Mouse (Mus musculus): ENCODE data around the gene Anapc7. TPM values are rescaled to one million over a fixed set of nuclear protein-coding genes. Genes with fewer than 3 reads are reported as not detected.

The Anapc7 gene
- 27.2 and 28.8 TPM in 2 replicates for polyA plus RNA-seq (2014; fragmentation: Nextera tagmentation; extraction: Ambion mirVana)

DNA sequence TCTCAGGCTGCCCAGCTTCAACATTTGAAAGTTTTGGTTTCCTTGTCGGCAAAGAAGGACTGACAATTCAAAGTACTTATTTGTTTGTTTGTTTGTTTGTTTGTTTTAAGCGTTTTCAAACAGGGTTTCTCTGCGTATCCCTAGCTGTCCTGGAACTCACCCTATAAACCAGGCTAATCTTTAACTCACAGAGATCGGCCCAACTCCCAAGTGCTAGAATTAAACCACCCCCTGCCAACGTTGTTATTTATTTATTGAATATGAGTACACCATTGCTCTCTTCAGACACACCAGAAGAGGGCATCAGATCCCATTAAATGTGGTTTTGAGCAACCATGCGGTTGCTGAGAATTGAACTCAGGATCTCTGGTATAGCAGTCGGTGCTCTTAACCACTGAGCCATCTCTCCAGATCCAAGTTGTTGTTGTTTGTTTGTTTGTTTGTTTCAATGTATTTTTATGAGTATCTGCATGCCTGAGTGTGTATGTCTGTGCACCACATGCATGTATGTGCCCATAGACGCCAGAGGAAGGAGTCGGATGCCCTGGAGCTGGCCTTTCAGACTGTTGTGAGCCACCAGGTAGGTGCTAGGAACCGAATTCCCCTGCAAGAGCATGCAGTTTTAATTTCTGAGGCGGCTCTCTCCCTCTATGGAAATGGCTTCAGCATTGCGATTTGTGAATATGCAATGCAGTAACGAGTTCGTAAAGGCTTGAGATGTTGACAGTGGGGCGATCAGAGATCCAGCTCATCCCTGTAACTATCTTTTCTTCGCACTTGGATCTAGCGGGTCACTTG lies at the start of gene Anapc7:
TSS of gene Anapc7 (plus strand) at position 423 of the 798 bp plus-strand sequence.
- Histone ChIP-seq H3K27me3 (ENCODE audit: control insufficient read depth, insufficient read depth, low read length) (no peaks in the 10 kb centered on the region), H3K9ac (peak within 1 kb of the TSS; percentile 74), H3K4me3 (replicated peaks; ENCODE audit: low read length) (peak within 1 kb of the TSS; percentile 71), H3K4me1 (replicated peaks; ENCODE audit: control insufficient read depth, insufficient read depth, low read length) (peaks cover 20% of the 10 kb centered on the region), H3K36me3 (replicated peaks; ENCODE audit: control insufficient read depth, insufficient read depth) (no peaks in the 10 kb centered on the region), H3K4me2 (replicated peaks) (peak within 1 kb of the TSS; percentile 72), H3K9me3 (ENCODE audit: control insufficient read depth, low read length) (no peaks in the 10 kb centered on the region), H3K27ac (peak within 1 kb of the TSS; percentile 93)
- DNase-seq (ENCODE audit: low spot score) (no peak), ATAC-seq (ENCODE audit: low FRiP score) (peak; percentile 51; the same call in 1 of the 2 replicates)
- WGBS: 23% methylated on average over 17 of the region's 17 CpGs

DNA sequence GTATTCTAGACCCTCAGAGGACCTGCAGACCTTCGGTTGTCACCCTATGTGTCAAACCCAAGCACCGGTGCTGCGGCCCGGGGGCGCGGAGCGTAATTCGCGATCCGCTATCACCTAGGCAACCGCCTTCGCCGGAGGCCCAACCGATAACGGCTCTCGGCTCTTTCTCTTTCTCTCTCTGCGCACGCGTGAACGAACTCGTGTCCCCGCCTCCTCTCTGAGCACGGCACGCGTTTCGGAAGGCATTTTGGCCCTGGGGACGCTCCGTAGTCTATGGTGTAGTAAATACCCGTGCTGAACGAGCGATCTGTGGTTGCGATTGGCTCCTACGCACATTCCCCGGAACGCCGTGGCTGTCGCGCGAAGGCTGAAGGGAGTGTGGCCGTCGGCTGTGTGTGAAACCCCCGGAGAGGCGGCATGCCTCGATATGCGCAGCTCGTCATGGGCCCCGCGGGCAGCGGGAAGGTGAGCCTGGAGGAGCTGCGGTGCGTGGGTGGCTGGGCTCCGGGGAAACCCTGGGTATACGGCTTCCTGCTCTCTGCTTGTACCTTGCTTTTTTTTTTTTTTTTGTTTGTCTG lies 49.2 kb upstream of the Anapc7 start, which contains the start of gene Fam216a:
TSS of gene Fam216a (minus strand) at position 173 of the 578 bp plus-strand sequence.
- Histone ChIP-seq H3K27me3 (ENCODE audit: control insufficient read depth, insufficient read depth, low read length) (no peaks in the 10 kb centered on the region), H3K4me1 (replicated peaks; ENCODE audit: control insufficient read depth, insufficient read depth, low read length) (peaks cover 19% of the 10 kb centered on the region), H3K9me3 (ENCODE audit: control insufficient read depth, low read length) (no peaks in the 10 kb centered on the region), H3K36me3 (replicated peaks; ENCODE audit: control insufficient read depth, insufficient read depth) (peaks cover 47% of the 10 kb centered on the region), H3K4me2 (replicated peaks) (peak within 1 kb of the TSS; percentile 81), H3K27ac (peak within 1 kb of the TSS; percentile 97), H3K9ac (peak within 1 kb of the TSS; percentile 87), H3K4me3 (replicated peaks; ENCODE audit: low read length) (peak within 1 kb of the TSS; percentile 81)
- peak; percentile 94 for ATAC-seq (ENCODE audit: low FRiP score)
- DNase-seq (ENCODE audit: low spot score): peak; percentile 100
- WGBS: under 1% methylated on average over 53 of the region's 53 CpGs

DNA sequence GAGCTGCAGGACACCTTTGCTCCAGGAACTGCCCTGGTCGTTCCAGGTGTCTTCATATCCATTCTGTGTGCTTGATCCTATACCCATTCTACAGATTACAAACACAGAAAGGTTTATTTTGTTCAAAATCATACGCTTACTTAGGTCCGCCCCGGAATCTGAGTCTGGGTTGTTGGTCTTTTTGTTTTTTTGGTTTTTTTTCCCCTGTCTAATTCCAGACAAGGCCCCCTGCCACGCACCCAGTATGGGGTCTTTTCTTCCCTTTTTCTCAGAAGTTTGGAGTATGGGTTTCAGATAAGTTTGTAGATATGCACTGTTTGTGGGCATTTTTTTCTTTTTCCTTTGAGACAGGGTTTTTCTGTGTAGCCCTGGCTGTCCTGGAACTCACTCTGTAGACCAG lies 48.6 kb upstream of the Anapc7 start:
- ATAC-seq (ENCODE audit: low FRiP score) (no peak), DNase-seq (ENCODE audit: low spot score) (no peak)
- no peaks in the 10 kb centered on the region for H3K27me3 ChIP-seq (ENCODE audit: control insufficient read depth, insufficient read depth, low read length)
- peaks cover 41% of the 10 kb centered on the region for H3K36me3 ChIP-seq (replicated peaks; ENCODE audit: control insufficient read depth, insufficient read depth)
- peak overlapping the region; percentile 81 for H3K4me2 ChIP-seq (replicated peaks)
- H3K27ac ChIP-seq: peak overlapping the region; percentile 97
- H3K9me3 ChIP-seq (ENCODE audit: control insufficient read depth, low read length): no peaks in the 10 kb centered on the region
- WGBS: 9% methylated on average over 5 of the region's 5 CpGs
- peak overlapping the region; percentile 81 for H3K4me3 ChIP-seq (replicated peaks; ENCODE audit: low read length)
- peaks cover 19% of the 10 kb centered on the region for H3K4me1 ChIP-seq (replicated peaks; ENCODE audit: control insufficient read depth, insufficient read depth, low read length)
- H3K9ac ChIP-seq: peak overlapping the region; percentile 87

DNA sequence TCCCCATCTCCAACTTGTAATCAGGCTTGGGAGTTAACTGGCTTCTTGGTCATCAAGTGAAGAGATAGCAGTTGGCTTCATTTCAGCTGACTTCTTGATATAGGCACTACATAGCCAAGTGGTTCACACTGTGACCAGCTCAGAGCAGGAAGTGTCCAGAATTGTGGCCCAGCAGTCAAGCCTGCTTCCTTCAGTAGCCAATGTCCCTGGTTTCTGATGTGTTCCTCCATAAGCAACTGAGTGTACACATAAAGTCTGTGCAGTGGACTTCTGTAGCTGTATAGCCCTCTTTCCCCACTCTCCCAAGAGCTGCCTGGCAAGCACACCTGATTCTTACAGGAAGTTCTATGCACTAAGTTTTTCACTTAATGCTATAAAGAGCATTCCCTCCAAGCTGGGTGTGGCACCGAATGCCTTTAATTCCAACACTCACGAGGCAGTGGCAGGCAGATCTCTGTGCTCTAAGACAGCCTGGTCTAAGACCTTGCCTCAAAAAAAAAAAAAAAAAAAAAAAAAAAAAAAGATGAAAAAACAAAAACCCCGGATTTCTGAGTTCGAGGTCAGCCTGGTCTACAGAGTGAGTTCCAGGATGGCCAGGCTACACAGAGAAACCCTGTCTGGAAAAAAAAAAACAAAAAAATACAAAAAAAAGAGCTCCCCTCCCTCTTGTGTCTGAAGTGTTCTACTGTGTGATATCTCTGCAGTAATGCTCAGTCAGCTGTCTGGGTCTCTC lies 44.2 kb upstream of the Anapc7 start:
- no peak overlapping the region for H3K4me3 ChIP-seq (replicated peaks; ENCODE audit: low read length)
- H3K9me3 ChIP-seq (ENCODE audit: control insufficient read depth, low read length): no peaks in the 10 kb centered on the region
- ATAC-seq (ENCODE audit: low FRiP score) (no peak), DNase-seq (ENCODE audit: low spot score) (no peak)
- WGBS: 94% methylated on average over 4 of the region's 4 CpGs
- H3K27ac ChIP-seq: no peak overlapping the region
- peaks cover 8% of the 10 kb centered on the region for H3K4me1 ChIP-seq (replicated peaks; ENCODE audit: control insufficient read depth, insufficient read depth, low read length)
- H3K4me2 ChIP-seq (replicated peaks): no peak overlapping the region
- H3K36me3 ChIP-seq (replicated peaks; ENCODE audit: control insufficient read depth, insufficient read depth): peaks cover 56% of the 10 kb centered on the region
- no peak overlapping the region for H3K9ac ChIP-seq
- no peaks in the 10 kb centered on the region for H3K27me3 ChIP-seq (ENCODE audit: control insufficient read depth, insufficient read depth, low read length)

DNA sequence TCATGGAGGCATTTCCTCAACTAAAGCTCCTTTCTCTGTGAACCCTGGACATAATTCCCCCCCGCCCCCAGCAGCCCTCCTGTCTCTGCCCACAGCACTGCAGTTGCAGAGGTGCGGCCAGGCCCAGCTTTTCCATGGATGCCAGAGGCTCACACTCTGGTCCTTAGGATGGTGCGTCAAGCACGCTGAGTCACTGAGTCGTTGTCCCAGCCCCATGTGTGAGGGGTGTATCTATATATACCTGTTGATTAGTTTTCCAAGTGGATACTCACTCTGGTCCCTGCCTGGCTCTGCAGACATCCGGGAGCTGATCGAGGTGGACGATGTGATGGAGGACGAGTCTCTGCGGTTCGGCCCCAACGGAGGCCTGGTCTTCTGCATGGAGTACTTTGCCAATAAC lies 43.3 kb upstream of the Anapc7 start:
- Histone ChIP-seq H3K9me3 (ENCODE audit: control insufficient read depth, low read length) (no peaks in the 10 kb centered on the region), H3K4me3 (replicated peaks; ENCODE audit: low read length) (no peak overlapping the region), H3K9ac (no peak overlapping the region), H3K4me1 (replicated peaks; ENCODE audit: control insufficient read depth, insufficient read depth, low read length) (peaks cover 4% of the 10 kb centered on the region), H3K27ac (no peak overlapping the region), H3K27me3 (ENCODE audit: control insufficient read depth, insufficient read depth, low read length) (no peaks in the 10 kb centered on the region), H3K36me3 (replicated peaks; ENCODE audit: control insufficient read depth, insufficient read depth) (peaks cover 64% of the 10 kb centered on the region), H3K4me2 (replicated peaks) (no peak overlapping the region)
- no peak for DNase-seq (ENCODE audit: low spot score)
- no peak for ATAC-seq (ENCODE audit: low FRiP score)
- 96% methylated on average over 12 of the region's 12 CpGs for WGBS

DNA sequence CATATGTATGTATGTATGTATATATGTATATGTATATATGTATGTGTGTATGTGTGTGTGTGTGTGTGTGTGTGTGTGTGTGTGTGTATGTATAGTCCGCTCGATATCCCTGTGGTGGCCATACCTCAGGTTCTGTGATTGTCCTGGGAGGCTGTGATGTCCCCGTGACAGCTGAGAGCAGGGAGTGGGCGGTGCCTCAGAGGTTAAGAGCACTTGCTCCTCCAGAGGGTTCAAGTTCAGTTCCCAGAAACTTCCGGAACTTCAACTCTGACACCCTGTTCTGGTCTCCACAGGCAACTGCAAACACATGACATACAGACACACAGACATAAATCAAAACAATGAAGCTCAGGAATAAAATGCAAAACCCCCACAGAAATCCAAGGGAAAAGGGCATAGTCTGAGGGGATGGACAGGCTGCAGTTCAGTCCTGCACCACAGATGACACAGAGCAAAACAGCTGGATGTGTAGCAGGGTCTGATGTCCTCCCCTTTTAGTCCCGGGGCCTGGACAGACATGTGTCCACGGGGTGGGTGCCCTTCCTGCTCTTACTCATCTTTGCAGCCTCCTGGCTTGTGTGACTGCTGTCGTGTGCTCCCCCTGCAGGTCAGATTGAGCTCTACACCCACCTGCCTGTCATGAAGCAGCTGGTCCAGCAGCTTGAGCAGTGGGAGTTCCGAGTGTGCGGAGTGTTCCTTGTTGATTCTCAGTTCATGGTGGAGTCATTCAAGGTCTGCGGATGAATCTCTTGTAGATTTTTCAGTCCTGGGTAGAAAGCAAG lies 41.9 kb upstream of the Anapc7 start:
- H3K4me1 ChIP-seq (replicated peaks; ENCODE audit: control insufficient read depth, insufficient read depth, low read length): no peaks in the 10 kb centered on the region
- WGBS: 53% methylated on average over 11 of the region's 11 CpGs
- H3K27ac ChIP-seq: no peak overlapping the region
- DNase-seq (ENCODE audit: low spot score) (peak; percentile 84), ATAC-seq (ENCODE audit: low FRiP score) (no peak)
- no peak overlapping the region for H3K4me2 ChIP-seq (replicated peaks)
- H3K9ac ChIP-seq: no peak overlapping the region
- no peaks in the 10 kb centered on the region for H3K9me3 ChIP-seq (ENCODE audit: control insufficient read depth, low read length)
- no peak overlapping the region for H3K4me3 ChIP-seq (replicated peaks; ENCODE audit: low read length)
- no peaks in the 10 kb centered on the region for H3K27me3 ChIP-seq (ENCODE audit: control insufficient read depth, insufficient read depth, low read length)
- peaks cover 61% of the 10 kb centered on the region for H3K36me3 ChIP-seq (replicated peaks; ENCODE audit: control insufficient read depth, insufficient read depth)

DNA sequence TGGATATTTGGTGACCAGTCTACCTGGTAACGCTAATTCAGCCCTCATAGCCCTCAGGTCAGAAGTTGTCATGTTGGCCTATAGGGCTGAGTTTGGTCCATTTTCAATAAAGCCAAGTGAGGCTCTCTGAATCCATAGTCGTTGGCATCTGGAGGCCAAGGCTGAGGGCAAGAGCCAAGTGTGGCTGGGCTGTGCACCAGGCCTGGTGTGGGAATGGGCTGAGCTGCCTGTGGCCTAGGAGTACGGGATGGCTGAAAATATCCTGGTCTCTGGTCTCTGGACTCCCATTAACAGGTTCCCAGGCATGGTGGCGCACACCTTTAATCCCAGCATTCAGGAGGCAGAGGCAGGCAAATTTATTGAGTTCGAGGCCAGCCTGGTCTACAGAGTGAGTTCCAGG lies 31.5 kb upstream of the Anapc7 start:
- Histone ChIP-seq H3K4me2 (replicated peaks) (no peak overlapping the region), H3K27me3 (ENCODE audit: control insufficient read depth, insufficient read depth, low read length) (no peaks in the 10 kb centered on the region), H3K27ac (no peak overlapping the region), H3K36me3 (replicated peaks; ENCODE audit: control insufficient read depth, insufficient read depth) (0 out of 2 replicates have a peak, but pooled peaks cover under 1% of the 10 kb centered on the region), H3K4me3 (replicated peaks; ENCODE audit: low read length) (no peak overlapping the region), H3K9ac (no peak overlapping the region), H3K4me1 (replicated peaks; ENCODE audit: control insufficient read depth, insufficient read depth, low read length) (peaks cover 7% of the 10 kb centered on the region), H3K9me3 (ENCODE audit: control insufficient read depth, low read length) (no peaks in the 10 kb centered on the region)
- ATAC-seq (ENCODE audit: low FRiP score) (no peak), DNase-seq (ENCODE audit: low spot score) (no peak)
- 94% methylated on average over 5 of the region's 5 CpGs for WGBS

DNA sequence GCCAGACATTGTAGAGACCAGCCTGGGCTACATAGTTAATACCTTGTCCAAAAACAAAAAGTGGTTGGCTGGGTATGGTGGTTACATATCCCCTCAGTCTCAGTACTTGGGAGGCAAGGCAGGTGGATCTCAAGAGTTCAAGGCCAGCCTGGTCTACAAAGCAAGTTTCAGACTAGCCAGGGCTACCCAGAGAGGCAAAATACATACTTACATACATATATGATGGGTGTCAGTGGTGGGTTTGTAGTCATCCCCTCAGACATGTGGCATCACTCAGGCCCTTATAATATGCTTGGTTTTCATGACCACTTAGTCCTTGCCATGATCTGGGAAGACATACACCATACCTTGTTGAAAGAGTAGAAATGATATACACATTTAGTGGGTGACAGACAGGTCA lies 30.8 kb upstream of the Anapc7 start:
- Histone ChIP-seq H3K27ac (no peak overlapping the region), H3K27me3 (ENCODE audit: control insufficient read depth, insufficient read depth, low read length) (no peaks in the 10 kb centered on the region), H3K4me1 (replicated peaks; ENCODE audit: control insufficient read depth, insufficient read depth, low read length) (peaks cover 7% of the 10 kb centered on the region), H3K36me3 (replicated peaks; ENCODE audit: control insufficient read depth, insufficient read depth) (0 out of 2 replicates have a peak, but pooled peaks cover 3% of the 10 kb centered on the region), H3K9me3 (ENCODE audit: control insufficient read depth, low read length) (no peaks in the 10 kb centered on the region), H3K9ac (no peak overlapping the region), H3K4me3 (replicated peaks; ENCODE audit: low read length) (no peak overlapping the region), H3K4me2 (replicated peaks) (no peak overlapping the region)
- ATAC-seq (ENCODE audit: low FRiP score) (no peak), DNase-seq (ENCODE audit: low spot score) (no peak)

Data from hindbrain, embryonic 14.5 days (tissue).